10 mouse cellular contexts compared by ENCODE assay signal in the genomic region with DNA sequence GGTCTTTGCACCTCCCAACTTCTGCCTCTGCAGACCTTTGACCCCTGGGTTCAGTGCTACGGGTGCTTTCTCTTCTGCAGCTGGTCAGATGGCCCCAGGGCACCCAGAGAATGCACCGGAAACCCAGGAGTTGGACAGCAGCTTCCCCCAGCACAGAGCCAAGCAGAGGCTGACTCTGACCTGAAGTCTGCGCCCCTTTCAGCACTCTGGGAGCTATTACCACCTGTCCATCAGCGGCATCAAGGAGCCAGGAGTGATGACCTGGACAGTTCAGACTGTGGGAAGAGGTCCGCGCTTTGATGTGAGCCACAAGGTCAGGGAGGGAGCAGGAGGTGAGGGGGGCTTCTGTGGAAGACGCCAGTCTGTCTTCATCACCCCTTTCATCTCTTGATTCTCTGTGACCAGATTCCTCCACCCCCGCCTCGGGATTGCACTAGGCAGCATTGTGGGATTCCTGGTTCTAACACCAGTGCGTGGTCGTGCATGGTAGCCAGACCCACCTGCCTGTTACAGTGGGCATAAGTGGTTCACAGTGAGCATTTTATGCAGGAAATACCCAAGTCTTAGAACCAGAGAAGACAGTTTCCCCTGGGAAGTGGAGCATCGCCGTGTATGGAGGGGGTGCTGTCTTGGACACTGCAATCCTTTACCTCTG. TPM values are rescaled to one million over a fixed set of nuclear protein-coding genes. Genes with fewer than 3 reads are reported as not detected.
DNase-seq lines count a peak whose midpoint lies in the region; ATAC-seq and TF ChIP-seq lines count a peak whose summit lies in the region.
"Had no signal": no experiment of that assay in that cellular context is flagged by ENCODE, and none has a peak within 500 bp of the region (broad histone marks: within the 10 kb centered on the region; RNA-seq: fewer than 3 reads in every experiment).

No protein-coding gene starts in this region.

- peak; percentile 49; the same call in 1 of the 2 replicates for ATAC-seq in hindbrain, embryonic 11.5 days (ENCODE audit: low FRiP score)
- ATAC-seq in hindbrain, embryonic 16.5 days, result no peak
- ATAC-seq in hindbrain, embryonic 12.5 days (ENCODE audit: low FRiP score), result peak; percentile 55; the same call in 1 of the 2 replicates
- ATAC-seq in stomach, postnatal 0 days (ENCODE audit: low FRiP score, low TSS enrichment), result peak; percentile 27; the same call in 1 of the 2 replicates

- H3K9ac ChIP-seq in hindbrain, embryonic 11.5 days (ENCODE audit: low read depth, low read length), result no peak overlapping the region
- no peak overlapping the region for H3K9ac ChIP-seq in hindbrain, embryonic 16.5 days (ENCODE audit: low read depth, low read length)
- no peak overlapping the region for H3K9ac ChIP-seq in hindbrain, embryonic 12.5 days
- no peak overlapping the region for H3K9ac ChIP-seq in stomach, postnatal 0 days (ENCODE audit: low read length)

- no peak overlapping the region for H3K4me3 ChIP-seq in hindbrain, embryonic 11.5 days (ENCODE audit: low read depth, low read length)
- no peak overlapping the region for H3K4me3 ChIP-seq in hindbrain, embryonic 16.5 days (ENCODE audit: low read length)
- H3K4me3 ChIP-seq in hindbrain, embryonic 12.5 days, result no peak overlapping the region
- no peak overlapping the region for H3K4me3 ChIP-seq in stomach, postnatal 0 days (ENCODE audit: low read depth, low read length)
- no peak overlapping the region for H3K4me3 ChIP-seq in lung, adult 2 months (replicated peaks; ENCODE audit: extremely low read depth, low read depth, low read length)

- no peaks in the 10 kb centered on the region for H3K36me3 ChIP-seq in hindbrain, embryonic 11.5 days (ENCODE audit: control insufficient read depth, insufficient read depth, low read length)
- no peaks in the 10 kb centered on the region for H3K36me3 ChIP-seq in hindbrain, embryonic 16.5 days (ENCODE audit: control insufficient read depth, insufficient read depth, low read length)
- H3K36me3 ChIP-seq in hindbrain, embryonic 12.5 days, result no peaks in the 10 kb centered on the region
- H3K36me3 ChIP-seq in stomach, postnatal 0 days (ENCODE audit: control insufficient read depth, insufficient read depth, low read length), result no peaks in the 10 kb centered on the region

- WGBS in hindbrain, embryonic 11.5 days, result 44% methylated on average over 13 of the region's 13 CpGs
- 58% methylated on average over 13 of the region's 13 CpGs for WGBS in hindbrain, embryonic 16.5 days
- 51% methylated on average over 13 of the region's 13 CpGs for WGBS in hindbrain, embryonic 12.5 days
- 73% methylated on average over 13 of the region's 13 CpGs for WGBS in stomach, postnatal 0 days
- WGBS in lung, adult 2 months, result 76% methylated on average over 13 of the region's 13 CpGs

- no peak overlapping the region for H3K27ac ChIP-seq in hindbrain, embryonic 11.5 days (ENCODE audit: low read depth, low read length)
- H3K27ac ChIP-seq in hindbrain, embryonic 16.5 days (ENCODE audit: low read depth, low read length), result no peak overlapping the region
- no peak overlapping the region for H3K27ac ChIP-seq in hindbrain, embryonic 12.5 days
- H3K27ac ChIP-seq in stomach, postnatal 0 days (replicated peaks), result no peak overlapping the region

- TF ChIP-seq CTCF in stomach, postnatal 0 days (IDR thresholded peaks at IDR 0.05; ENCODE audit: low read depth), result no peak
- TF ChIP-seq CTCF in lung, adult 2 months (IDR thresholded peaks at IDR 0.05; ENCODE audit: insufficient read depth, low read length), result no peak

- peaks cover 34% of the 10 kb centered on the region for H3K27me3 ChIP-seq in hindbrain, embryonic 11.5 days (ENCODE audit: control insufficient read depth, insufficient read depth, low read length)
- H3K27me3 ChIP-seq in hindbrain, embryonic 16.5 days (replicated peaks; ENCODE audit: control insufficient read depth, insufficient read depth, low read length), result peaks cover 19% of the 10 kb centered on the region
- H3K27me3 ChIP-seq in hindbrain, embryonic 12.5 days, result peaks cover 53% of the 10 kb centered on the region
- no peaks in the 10 kb centered on the region for H3K27me3 ChIP-seq in stomach, postnatal 0 days (ENCODE audit: control insufficient read depth, insufficient read depth, low read length)

- peak; percentile 12 for DNase-seq in hindbrain, embryonic 11.5 days (ENCODE audit: low spot score)
- DNase-seq in kidney, postnatal 4 days, result peak; percentile 8 to 22
- no peak for DNase-seq in stomach, postnatal 0 days (ENCODE audit: low spot score)
- DNase-seq in lung, adult 2 months, result no peak
- no peak for DNase-seq in gastrocnemius, adult 8-10 months (ENCODE audit: low spot score in 2 of 2)
- no peak for DNase-seq in thymus, postnatal 36 days
- DNase-seq: cerebellum, adult 18-20 months; heart, postnatal 36 days had no signal

- no peak overlapping the region for H3K4me2 ChIP-seq in hindbrain, embryonic 11.5 days (replicated peaks; ENCODE audit: low read depth, low read length)
- no peak overlapping the region for H3K4me2 ChIP-seq in hindbrain, embryonic 16.5 days (ENCODE audit: low read length)
- no peak overlapping the region for H3K4me2 ChIP-seq in hindbrain, embryonic 12.5 days (replicated peaks)
- H3K4me2 ChIP-seq in stomach, postnatal 0 days (replicated peaks; ENCODE audit: low read depth), result no peak overlapping the region

- no peak for TF ChIP-seq POLR2A in lung, adult 2 months (IDR thresholded peaks at IDR 0.05; ENCODE audit: borderline replicate concordance, extremely low read depth, low read depth, low read length)

- no peaks in the 10 kb centered on the region for H3K9me3 ChIP-seq in hindbrain, embryonic 11.5 days (ENCODE audit: control insufficient read depth, low read length)
- H3K9me3 ChIP-seq in hindbrain, embryonic 16.5 days (ENCODE audit: control insufficient read depth, low read length), result no peaks in the 10 kb centered on the region
- H3K9me3 ChIP-seq in hindbrain, embryonic 12.5 days (replicated peaks), result no peaks in the 10 kb centered on the region
- no peaks in the 10 kb centered on the region for H3K9me3 ChIP-seq in stomach, postnatal 0 days (ENCODE audit: control insufficient read depth, low read length)

- no peak for TF ChIP-seq EP300 in stomach, postnatal 0 days (optimal IDR thresholded peaks at IDR 0.05)

- no peaks in the 10 kb centered on the region for H3K4me1 ChIP-seq in hindbrain, embryonic 11.5 days (replicated peaks; ENCODE audit: control insufficient read depth, insufficient read depth, low read length)
- no peaks in the 10 kb centered on the region for H3K4me1 ChIP-seq in hindbrain, embryonic 16.5 days (ENCODE audit: control insufficient read depth, insufficient read depth, low read depth, low read length)
- H3K4me1 ChIP-seq in hindbrain, embryonic 12.5 days, result peaks cover 4% of the 10 kb centered on the region; the same call in 1 of the 2 replicates
- H3K4me1 ChIP-seq in stomach, postnatal 0 days (replicated peaks; ENCODE audit: control insufficient read depth, insufficient read depth), result no peaks in the 10 kb centered on the region; the same call in 1 of the 2 replicates
- H3K4me1 ChIP-seq in lung, adult 2 months (ENCODE audit: control insufficient read depth, insufficient read depth, low read length), result no peaks in the 10 kb centered on the region; the same call in 1 of the 2 replicates

RNA-seq across cellular contexts. Expression of a gene that starts 15.9 kb away (rescaled TPM):
- 27.1 and 29.6 TPM in 2 replicates for polyA plus RNA-seq in hindbrain, embryonic 11.5 days (2014; fragmentation: Nextera tagmentation; extraction: Ambion mirVana)
- 17.6 and 20.0 TPM in 2 replicates for polyA plus RNA-seq in hindbrain, embryonic 16.5 days (2015; fragmentation: Nextera tagmentation; extraction: Ambion mirVana)
- polyA plus RNA-seq in hindbrain, embryonic 12.5 days (2016; fragmentation: Nextera tagmentation; extraction: Ambion mirVana), result 24.2 and 26.4 TPM in 2 replicates
- polyA plus RNA-seq in stomach, postnatal 0 days (2015; fragmentation: Nextera tagmentation; extraction: Ambion mirVana), result 15.1 and 16.0 TPM in 2 replicates
- polyA plus RNA-seq in lung, adult 2 months (2012; rRNA removed), result 7.5 and 9.0 TPM in 2 replicates
- total RNA-seq in gastrocnemius, adult 8-10 months (2022), result 1 to 10 TPM; 6.2 to 6.9 (median 6.4) TPM

RNA-seq across cellular contexts. Expression of a gene that starts 15.9 kb away (rescaled TPM):
- polyA plus RNA-seq in hindbrain, embryonic 11.5 days (2014; fragmentation: Nextera tagmentation; extraction: Ambion mirVana), result 71.4 and 84.8 TPM in 2 replicates
- polyA plus RNA-seq in hindbrain, embryonic 16.5 days (2015; fragmentation: Nextera tagmentation; extraction: Ambion mirVana), result 46.6 and 48.5 TPM in 2 replicates
- polyA plus RNA-seq in hindbrain, embryonic 12.5 days (2016; fragmentation: Nextera tagmentation; extraction: Ambion mirVana), result 62.2 and 62.6 TPM in 2 replicates
- polyA plus RNA-seq in stomach, postnatal 0 days (2015; fragmentation: Nextera tagmentation; extraction: Ambion mirVana), result 23.6 and 24.0 TPM in 2 replicates
- polyA plus RNA-seq in lung, adult 2 months (2012; rRNA removed), result 10.1 and 12.7 TPM in 2 replicates
- total RNA-seq in gastrocnemius, adult 8-10 months (2022), result 10 to 100 TPM; 26.3 to 31.9 (median 27.3) TPM

Comparison
In these comparisons a context has a peak if more than half of its experiments do, and no peak if none do; other contexts are left out.
1. DNase-seq: peak in hindbrain, embryonic 11.5 days (single experiment) and kidney, postnatal 4 days (2 of 2); none in stomach, postnatal 0 days (single experiment), lung, adult 2 months (single experiment), gastrocnemius, adult 8-10 months (0 of 2) and thymus, postnatal 36 days (0 of 2).